Mouse (Mus musculus): ENCODE results near the gene Coa4.
A peak's percentile ranks its signal among the peaks of the same experiment; 100 is the strongest.
"Not testable (repeated sequence)": the region's sequence is repeated elsewhere in the genome, so short reads cannot be mapped to it uniquely, and the experiment has no call there.

Gene Coa4

GRCm38 (mm10) chr7:100561861-100562587, 25.2 kb downstream of the Coa4 start:
- no peak for DNase-seq

- not testable (repeated sequence) for DNase-seq
Measured at GRCm38 (mm10) chr7:100567238-100567637, 30.4 kb downstream of the Coa4 start.

- DNase-seq, result no peak
Measured at GRCm38 (mm10) chr7:100569907-100570306, 33.0 kb downstream of the Coa4 start.

- no peak for DNase-seq
Measured at GRCm38 (mm10) chr7:100570930-100571715, 34.3 kb downstream of the Coa4 start.

GRCm38 (mm10) chr7:100572061-100572460, 35.2 kb downstream of the Coa4 start:
- DNase-seq, result no peak

GRCm38 (mm10) chr7:100572704-100573103, 35.8 kb downstream of the Coa4 start:
- DNase-seq, result no peak

GRCm38 (mm10) chr7:100578794-100579193, 41.9 kb downstream of the Coa4 start:
- no peak for DNase-seq

- DNase-seq, result no peak
Measured at GRCm38 (mm10) chr7:100582235-100582634, 45.4 kb downstream of the Coa4 start.

GRCm38 (mm10) chr7:100582727-100583236, 45.9 kb downstream of the Coa4 start:
- peak; percentile 92 to 94 for DNase-seq

GRCm38 (mm10) chr7:100589816-100590215, 52.9 kb downstream of the Coa4 start:
- no peak for DNase-seq

Measured in kidney, postnatal 36 days (tissue).